Comparison of ENCODE assay signal across 21 mouse cellular contexts in the genomic region with DNA sequence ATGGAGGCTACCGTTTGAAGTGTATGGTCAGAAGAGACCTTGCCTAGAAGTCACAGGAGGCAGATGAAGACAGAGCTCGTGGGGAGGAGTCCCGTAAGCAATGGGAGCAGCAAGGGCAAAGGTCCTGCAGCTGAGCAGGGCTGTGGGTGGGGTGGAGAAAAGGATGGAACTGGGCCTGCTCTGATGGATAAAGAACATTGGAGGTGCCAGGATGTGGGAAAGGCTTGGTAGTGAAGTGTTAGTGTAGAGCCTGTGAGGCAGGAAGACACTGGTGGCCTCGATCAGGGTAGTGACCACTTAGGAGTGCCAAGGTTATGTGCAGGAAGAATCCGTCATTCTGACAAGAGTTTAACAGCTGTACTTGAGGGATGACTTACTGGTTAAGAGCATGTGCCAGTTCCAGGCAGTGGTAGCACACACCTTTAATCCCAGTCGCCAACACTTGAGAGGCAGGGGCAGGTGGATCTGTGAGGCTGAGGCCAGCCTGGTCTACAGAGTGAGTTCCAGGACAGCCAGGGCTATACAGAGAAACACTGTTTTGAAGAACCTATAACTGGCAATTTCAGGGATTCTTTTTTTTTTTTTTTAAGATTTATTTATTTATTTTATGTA. TPM values are rescaled to one million over a fixed set of nuclear protein-coding genes. Genes with fewer than 3 reads are reported as not detected.
DNase-seq lines count a peak whose midpoint lies in the region; TF ChIP-seq lines count a peak whose summit lies in the region.
"Had no signal": no experiment of that assay in that cellular context is flagged by ENCODE, and none has a peak within 500 bp of the region (broad histone marks: within the 10 kb centered on the region; RNA-seq: fewer than 3 reads in every experiment).

No protein-coding gene starts in this region.

- H3K79me2 ChIP-seq in C2C12 (ENCODE audit: control insufficient read depth, insufficient read depth) = peaks cover 5% of the 10 kb centered on the region

- H3K4me3 ChIP-seq in C2C12 (ENCODE audit: insufficient read depth, poor library complexity, severe bottlenecking) = no peak overlapping the region
- H3K4me3 ChIP-seq: embryonic facial prominence, embryonic 13.5 days; heart, embryonic 13.5 days; midbrain, embryonic 12.5 days; neural tube, embryonic 13.5 days had no signal

- TF ChIP-seq CTCF in C2C12 (IDR thresholded peaks at IDR 0.05; ENCODE audit: control insufficient read depth, insufficient read depth, insufficient read length) = no peak

- H3ac ChIP-seq in C2C12 (ENCODE audit: control insufficient read depth, insufficient read length, low read depth) = no peak overlapping the region

- H3K36me3 ChIP-seq in C2C12 (ENCODE audit: control insufficient read depth, insufficient read depth) = peaks cover 1% of the 10 kb centered on the region
- H3K36me3 ChIP-seq: midbrain, embryonic 12.5 days had no signal

- H3K79me3 ChIP-seq in C2C12 (ENCODE audit: low read depth) = peaks cover 3% of the 10 kb centered on the region

- H3K27me3 ChIP-seq in C2C12 (ENCODE audit: control insufficient read depth, insufficient read depth, insufficient read length) = no peaks in the 10 kb centered on the region
- H3K27me3 ChIP-seq: embryonic facial prominence, embryonic 13.5 days; heart, embryonic 13.5 days; midbrain, embryonic 12.5 days; neural tube, embryonic 13.5 days had no signal

- DNase-seq in adrenal gland, adult 2 months = peak; percentile 52
- no peak for DNase-seq in adrenal gland, postnatal 10 days
- DNase-seq in kidney, adult 8-10 months = peak; percentile 44 to 54
- DNase-seq in kidney, postnatal 4 days = no peak
- peak; percentile 34 for DNase-seq in kidney, postnatal 14 days
- no peak for DNase-seq in testis, postnatal 10 days (ENCODE audit: low spot score)
- DNase-seq in lung, postnatal 10 days = no peak
- DNase-seq: adrenal gland, postnatal 25 days; cerebellum, adult 11 months; cerebellum, postnatal 14 days; heart, postnatal 4 days; liver; lung, embryonic 14.5 days; lung, postnatal 4 days; right cerebral cortex, adult 18-20 months; thymus, adult 18-20 months had no signal

TF ChIP-seq in C2C12, 6 proteins besides CTCF, POLR2A, EP300 and RAD21:
- TF ChIP-seq USF1 (IDR thresholded peaks at IDR 0.05; ENCODE audit: low read depth) = no peak
- peak; percentile 72 for TF ChIP-seq MYOD1 (IDR thresholded peaks at IDR 0.05; ENCODE audit: control insufficient read depth, insufficient read length, low read depth)

RNA-seq across cellular contexts. Expression of gene Mgrn1, which starts 17.5 kb away (rescaled TPM):
- 10 to 100 TPM; 79.3 to 87.4 TPM for total RNA-seq in adrenal gland, adult 2 months (2021)
- polyA plus RNA-seq in adrenal gland, adult 2 months (2012; rRNA removed) = 134 and 157 TPM in 2 replicates
- 100 to 1,000 TPM in 1 of 2 experiments, 10 to 100 TPM in 1; 88.0 to 106 TPM for total RNA-seq in adrenal gland, postnatal 10 days (2021)
- polyA plus RNA-seq in C2C12 (2012; fragmentation: generic; extraction: Trizol) = 50.3 TPM

RNA-seq across cellular contexts. Expression of gene Ubald1, which starts 23.5 kb away (rescaled TPM):
- 10 to 100 TPM; 32.8 to 37.8 TPM for total RNA-seq in adrenal gland, adult 2 months (2021)
- polyA plus RNA-seq in adrenal gland, adult 2 months (2012; rRNA removed) = 59.7 and 68.0 TPM in 2 replicates
- 10 to 100 TPM; 29.2 to 31.3 TPM for total RNA-seq in adrenal gland, postnatal 10 days (2021)
- polyA plus RNA-seq in C2C12 (2012; fragmentation: generic; extraction: Trizol) = 63.2 TPM

RNA-seq across cellular contexts. Expression of gene Nudt16l1, which starts 35.0 kb away (rescaled TPM):
- 10 to 100 TPM; 50.6 to 67.6 TPM for total RNA-seq in adrenal gland, adult 2 months (2021)
- polyA plus RNA-seq in adrenal gland, adult 2 months (2012; rRNA removed) = 125 and 130 TPM in 2 replicates
- total RNA-seq in adrenal gland, postnatal 10 days (2021) = 10 to 100 TPM; 63.3 to 79.9 TPM
- 59.6 TPM for polyA plus RNA-seq in C2C12 (2012; fragmentation: generic; extraction: Trizol)

Comparison
In these comparisons a context has a peak if more than half of its experiments do, and no peak if none do; other contexts are left out.
1. DNase-seq: peak in adrenal gland, adult 2 months (single experiment), kidney, adult 8-10 months (2 of 2) and kidney, postnatal 14 days (single experiment); none in adrenal gland, postnatal 10 days (single experiment), kidney, postnatal 4 days (0 of 2), testis, postnatal 10 days (single experiment) and lung, postnatal 10 days (single experiment).